Mouse (Mus musculus) liver, embryonic 14.5 days (tissue): Measurements from ENCODE around the gene Slc5a3. TPM values are rescaled to one million over a fixed set of nuclear protein-coding genes. Genes with fewer than 3 reads are reported as not detected.

ENCODE experiments used
- ATAC-seq: fragments of 200-750 bp; cut with Nextera tagmentation; 2 replicates; pipeline ENCODE4 v1.8.0; 2017; ENCODE audit warnings: moderate number of reproducible peaks, mild to moderate bottlenecking, moderate library complexity; ENCODE audit not compliant: insufficient read depth
- DNase-seq, 3 experiments: peaks; one replicate each; pipeline ENCODE4 v3.0.0-alpha.2; 2012 to 2013; ENCODE audit warnings: low read depth in 3 of 3, low spot score in 3 of 3
- H3K27ac ChIP-seq: fragments of 300-500 bp; sonication (generic); 2 replicates; pipeline ENCODE4 v1.5.1; 2014; ENCODE audit warnings: moderate library complexity, mild to moderate bottlenecking, control low read depth, inconsistent platforms
- H3K27me3 ChIP-seq: fragments of 300-500 bp; sonication (generic); 2 replicates; pipeline ENCODE4 v1.6.1; 2014; ENCODE audit warnings: mild to moderate bottlenecking, low read length, moderate library complexity; ENCODE audit not compliant: control insufficient read depth, insufficient read depth
- H3K36me3 ChIP-seq: fragments of 300-500 bp; sonication (generic); replicated peaks from 2 replicates; pipeline ENCODE4 v1.6.1; 2014; ENCODE audit warnings: low read depth; ENCODE audit not compliant: control insufficient read depth, insufficient read depth
- H3K4me1 ChIP-seq, 2 experiments: fragments of 200-500 bp in 1 of 2; fragments of 300-500 bp in 1 of 2; sonication (generic) in 1 of 2; replicated peaks; 2 replicates each; pipeline ENCODE4 v1.6.1; 2012 to 2014; ENCODE audit warnings: antibody characterized with exemption in 1 of 2, inconsistent platforms in 1 of 2, low read length in 1 of 2; ENCODE audit not compliant: control insufficient read depth in 2 of 2, insufficient read depth in 2 of 2
- H3K4me2 ChIP-seq: fragments of 300-500 bp; sonication (generic); 2 replicates; pipeline ENCODE4 v1.6.1; 2014; ENCODE audit warnings: low read depth, mild to moderate bottlenecking, control low read depth, moderate library complexity
- H3K4me3 ChIP-seq, 2 experiments: fragments of 200-500 bp in 1 of 2; fragments of 300-500 bp in 1 of 2; sonication (generic) in 1 of 2; 2 replicates each; pipeline ENCODE4 v1.5.1; 2012 to 2014; ENCODE audit warnings: low read depth in 2 of 2, low read length in 2 of 2, mild to moderate bottlenecking in 2 of 2, control low read depth in 1 of 2, inconsistent platforms in 1 of 2, moderate library complexity in 1 of 2; ENCODE audit not compliant: insufficient read depth in 1 of 2
- H3K9ac ChIP-seq: fragments of 300-500 bp; sonication (generic); replicated peaks from 2 replicates; pipeline ENCODE4 v1.6.1; 2014; ENCODE audit warnings: mild to moderate bottlenecking, control low read depth, moderate library complexity
- H3K9me3 ChIP-seq: fragments of 300-500 bp; sonication (generic); 2 replicates; pipeline ENCODE4 v1.6.1; 2016; ENCODE audit warnings: low read length, mixed read lengths; ENCODE audit not compliant: control insufficient read depth
- CTCF ChIP-seq: IDR thresholded peaks from 2 replicates; pipeline ENCODE4 v1.5.1; 2016; ENCODE audit warnings: antibody characterized with exemption, low read depth, control low read depth
- EP300 ChIP-seq: IDR thresholded peaks from 2 replicates; pipeline ENCODE4 v1.6.1; 2016; ENCODE audit warnings: antibody characterized with exemption, low read depth
- WGBS: fragments of 180-500 bp; shearing (Covaris S2); extraction: QIAGEN DNeasy Blood & Tissue Kit; methylation state at CpG from one replicate; pipeline ENCODE4 v1.1.7; 2014; ENCODE audit not compliant: insufficient replicate concordance; 5-methylcytosine and 5-hydroxymethylcytosine counted together
- polyA plus RNA-seq, 2 experiments: library from polyadenylated mRNA; depleted of rRNA in 1 of 2; stranded (reverse) in 1 of 2; unstranded in 1 of 2; fragments of >200 nt; fragmentation: Nextera tagmentation in 1 of 2; extraction: Ambion mirVana in 1 of 2; gene quantifications; 2 replicates each; pipeline versions ENCODE4 v1.2.1 to v1.2.3; 2012 to 2014

Gene Slc5a3
- polyA plus RNA-seq, 2 experiments: 0.44 to 0.70 TPM

DNA sequence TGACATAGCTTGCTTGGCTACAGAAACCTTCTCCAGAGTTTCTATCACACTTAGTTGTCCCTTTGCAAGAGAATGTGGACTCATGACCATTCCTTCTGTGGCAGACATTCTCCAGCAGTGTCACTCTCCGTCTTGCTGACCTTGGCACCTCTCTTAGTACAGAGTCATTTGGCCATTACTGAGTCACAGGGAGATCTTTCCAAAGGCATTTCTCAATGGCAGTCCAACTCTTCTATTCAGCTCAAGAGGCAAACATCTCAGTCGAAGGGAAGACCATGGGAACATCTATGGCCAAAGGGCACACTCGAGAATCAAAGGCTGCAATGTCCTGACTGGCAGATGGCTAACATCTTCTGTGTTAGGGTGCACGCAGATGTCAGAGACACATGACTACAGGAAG lies 74.4 kb downstream of the Slc5a3 start:
- no peak overlapping the region for H3K27ac ChIP-seq
- no peak for TF ChIP-seq EP300
- TF ChIP-seq CTCF: no peak
- H3K4me1 ChIP-seq: no peaks in the 10 kb centered on the region
- no peaks in the 10 kb centered on the region for H3K27me3 ChIP-seq
- 61% methylated on average over 4 of the region's 4 CpGs for WGBS
- no peak overlapping the region for H3K4me3 ChIP-seq
- no peaks in the 10 kb centered on the region for H3K9me3 ChIP-seq
- no peaks in the 10 kb centered on the region for H3K36me3 ChIP-seq
- ATAC-seq (no peak), DNase-seq (no peak)
- no peak overlapping the region for H3K4me2 ChIP-seq
- H3K9ac ChIP-seq: no peak overlapping the region

GRCm38 (mm10) chr16:92134148-92134764 lies 76.1 kb downstream of the Slc5a3 start:
- TF ChIP-seq EP300: no peak
- no peak for TF ChIP-seq CTCF
- Histone ChIP-seq H3K27me3 (no peaks in the 10 kb centered on the region), H3K4me2 (no peak overlapping the region), H3K27ac (no peak overlapping the region), H3K4me1 (no peaks in the 10 kb centered on the region), H3K9me3 (no peaks in the 10 kb centered on the region), H3K36me3 (no peaks in the 10 kb centered on the region), H3K4me3 (no peak overlapping the region), H3K9ac (no peak overlapping the region)
- ATAC-seq (no peak), DNase-seq (no peak)
- WGBS: 75% methylated on average over 11 of the region's 11 CpGs

GRCm38 (mm10) chr16:92136275-92136674 lies 78.2 kb downstream of the Slc5a3 start:
- no peak overlapping the region for H3K27ac ChIP-seq
- no peaks in the 10 kb centered on the region for H3K27me3 ChIP-seq
- H3K9me3 ChIP-seq: no peaks in the 10 kb centered on the region
- no peak for DNase-seq
- no peaks in the 10 kb centered on the region for H3K36me3 ChIP-seq
- H3K9ac ChIP-seq: no peak overlapping the region
- no peak overlapping the region for H3K4me3 ChIP-seq
- peak; percentile 52 for TF ChIP-seq CTCF
- TF ChIP-seq EP300: no peak
- no peak for ATAC-seq
- H3K4me1 ChIP-seq: no peaks in the 10 kb centered on the region
- 75% methylated on average over 15 of the region's 15 CpGs for WGBS
- no peak overlapping the region for H3K4me2 ChIP-seq

Other genes starting within 250 kb of the Slc5a3 start
- 9.9 and 15.2 TPM in 2 replicates for gene Mrps6, start 52 bp upstream of the Slc5a3 start, polyA plus RNA-seq (2012; rRNA removed)
- gene Mrps6, start 52 bp upstream of the Slc5a3 start, polyA plus RNA-seq (2014; fragmentation: Nextera tagmentation; extraction: Ambion mirVana): 30.2 and 31.7 TPM in 2 replicates
- gene Gm49711, start within 50 bp of the Slc5a3 start, polyA plus RNA-seq (2012; rRNA removed): not detected in 2 replicates
- gene Gm49711, start within 50 bp of the Slc5a3 start, polyA plus RNA-seq (2014; fragmentation: Nextera tagmentation; extraction: Ambion mirVana): not detected in 2 replicates
- not detected in 2 replicates for gene Kcne2, start 234.1 kb downstream of the Slc5a3 start, polyA plus RNA-seq (2012; rRNA removed)
- gene Kcne2, start 234.1 kb downstream of the Slc5a3 start, polyA plus RNA-seq (2014; fragmentation: Nextera tagmentation; extraction: Ambion mirVana): not detected in 2 replicates
- 15.4 and 24.8 TPM in 2 replicates for gene Smim11, start 243.0 kb downstream of the Slc5a3 start, polyA plus RNA-seq (2012; rRNA removed)
- gene Smim11, start 243.0 kb downstream of the Slc5a3 start, polyA plus RNA-seq (2014; fragmentation: Nextera tagmentation; extraction: Ambion mirVana): 53.1 and 58.9 TPM in 2 replicates